Mouse (Mus musculus) megakaryocyte, embryonic 14.5 days (primary cell): ENCODE results near the gene Lrrc63.

Source experiments
- FLI1 ChIP-seq: IDR thresholded peaks from 2 replicates; pipeline ENCODE4 v1.6.1; 2012; ENCODE audit warnings: low read length, inconsistent platforms, mixed read lengths
- GATA1 ChIP-seq: IDR thresholded peaks from 3 replicates; pipeline ENCODE4 v1.6.1; 2012; ENCODE audit warnings: mixed read lengths, low read length, inconsistent platforms, borderline replicate concordance

GRCm38 (mm10) chr14:75136119-75136966 lies 5.7 kb upstream of the Lrrc63 start:
- TF ChIP-seq GATA1 (no peak), FLI1 (no peak)
